Mouse (Mus musculus): ENCODE measurements at regions not wholly inside any gene's neighbourhood (a gene's known extent, or its start where the extent isn't known, plus 50 kb on each side); places are given as distances from the start of the nearest gene placed in this dataset.

- TF ChIP-seq EP300 (IDR thresholded peaks at IDR 0.05; ENCODE audit: low read depth): no peak
- TF ChIP-seq CTCF (IDR thresholded peaks at IDR 0.05; ENCODE audit: low read depth): no peak
These were observed 205.6 kb upstream of the Mpped2 start for GRCm38 (mm10) chr2:106487335-106488082.
